Mouse (Mus musculus): ENCODE data around the gene Alpk3. TPM values are rescaled to one million over a fixed set of nuclear protein-coding genes. Genes with fewer than 3 reads are reported as not detected.

Gene Alpk3
- 0.34 and 0.44 TPM in 2 replicates for polyA plus RNA-seq (2015; fragmentation: Nextera tagmentation; extraction: Ambion mirVana)

- 25% methylated on average over 27 of the region's 27 CpGs for WGBS
- Histone ChIP-seq H3K4me1 (no peaks in the 10 kb centered on the region), H3K4me2 (no peak within 1 kb of the TSS), H3K36me3 (no peaks in the 10 kb centered on the region), H3K27me3 (no peaks in the 10 kb centered on the region; the same call in 1 of the 2 replicates), H3K9ac (no peak within 1 kb of the TSS), H3K27ac (no peak within 1 kb of the TSS), H3K9me3 (no peaks in the 10 kb centered on the region), H3K4me3 (no peak within 1 kb of the TSS)
- no peak for ATAC-seq (ENCODE audit: insufficient number of reproducible peaks, insufficient read depth, low FRiP score, low TSS enrichment, low read depth)
Observed at GRCm38 (mm10) chr7:81057471-81057870, at the start of gene Alpk3. TSS of gene Alpk3 (plus strand) at chr7:81057600.

- H3K9ac ChIP-seq = no peak overlapping the region
- no peaks in the 10 kb centered on the region for H3K27me3 ChIP-seq
- no peaks in the 10 kb centered on the region for H3K4me1 ChIP-seq
- peaks cover 33% of the 10 kb centered on the region for H3K36me3 ChIP-seq
- 89% methylated on average over 3 of the region's 3 CpGs for WGBS
- no peak overlapping the region for H3K4me3 ChIP-seq
- H3K9me3 ChIP-seq = no peaks in the 10 kb centered on the region
- no peak overlapping the region for H3K27ac ChIP-seq
- H3K4me2 ChIP-seq = no peak overlapping the region
- no peak for ATAC-seq (ENCODE audit: insufficient number of reproducible peaks, insufficient read depth, low FRiP score, low TSS enrichment, low read depth)
Observed at GRCm38 (mm10) chr7:81008285-81008684, 49.1 kb upstream of the Alpk3 start.

GRCm38 (mm10) chr7:81011576-81011975, 45.8 kb upstream of the Alpk3 start:
- Histone ChIP-seq H3K27ac (no peak overlapping the region), H3K36me3 (peaks cover 35% of the 10 kb centered on the region), H3K4me2 (no peak overlapping the region), H3K9ac (no peak overlapping the region), H3K9me3 (no peaks in the 10 kb centered on the region), H3K27me3 (no peaks in the 10 kb centered on the region), H3K4me1 (no peaks in the 10 kb centered on the region), H3K4me3 (no peak overlapping the region)
- no peak for ATAC-seq (ENCODE audit: insufficient number of reproducible peaks, insufficient read depth, low FRiP score, low TSS enrichment, low read depth)
- WGBS = 97% methylated on average over 3 of the region's 3 CpGs

GRCm38 (mm10) chr7:81020307-81020706, 37.1 kb upstream of the Alpk3 start:
- H3K27me3 ChIP-seq = no peaks in the 10 kb centered on the region
- 74% methylated on average over 11 of the region's 11 CpGs for whole genome bisulfite sequencing
- no peak overlapping the region for H3K27ac ChIP-seq
- H3K4me3 ChIP-seq = no peak overlapping the region
- H3K36me3 ChIP-seq = peaks cover 31% of the 10 kb centered on the region
- H3K9me3 ChIP-seq = no peaks in the 10 kb centered on the region
- H3K9ac ChIP-seq = no peak overlapping the region
- no peaks in the 10 kb centered on the region for H3K4me1 ChIP-seq
- ATAC-seq (ENCODE audit: insufficient number of reproducible peaks, insufficient read depth, low FRiP score, low TSS enrichment, low read depth) = no peak
- H3K4me2 ChIP-seq = no peak overlapping the region

GRCm38 (mm10) chr7:81022731-81023130, 34.7 kb upstream of the Alpk3 start:
- H3K27ac ChIP-seq = no peak overlapping the region
- H3K9me3 ChIP-seq = no peaks in the 10 kb centered on the region
- H3K4me2 ChIP-seq = no peak overlapping the region
- no peak overlapping the region for H3K4me3 ChIP-seq
- no peaks in the 10 kb centered on the region for H3K27me3 ChIP-seq
- ATAC-seq (ENCODE audit: insufficient number of reproducible peaks, insufficient read depth, low FRiP score, low TSS enrichment, low read depth) = no peak
- H3K9ac ChIP-seq = no peak overlapping the region
- no peaks in the 10 kb centered on the region for H3K4me1 ChIP-seq
- H3K36me3 ChIP-seq = peaks cover 54% of the 10 kb centered on the region

- WGBS = 63% methylated on average over 5 of the region's 5 CpGs
Observed at GRCm38 (mm10) chr7:81024118-81024517, 33.3 kb upstream of the Alpk3 start.

GRCm38 (mm10) chr7:81024651-81025050, 32.7 kb upstream of the Alpk3 start:
- peaks cover 64% of the 10 kb centered on the region for H3K36me3 ChIP-seq
- no peak for ATAC-seq (ENCODE audit: insufficient number of reproducible peaks, insufficient read depth, low FRiP score, low TSS enrichment, low read depth)

More at GRCm38 (mm10) chr7:81024118-81024517, 33.3 kb upstream of the Alpk3 start:
- H3K27me3 ChIP-seq = no peaks in the 10 kb centered on the region
- H3K4me2 ChIP-seq = no peak overlapping the region
- no peaks in the 10 kb centered on the region for H3K9me3 ChIP-seq
- no peak overlapping the region for H3K9ac ChIP-seq
- H3K4me1 ChIP-seq = no peaks in the 10 kb centered on the region
- no peak overlapping the region for H3K4me3 ChIP-seq
- ATAC-seq (ENCODE audit: insufficient number of reproducible peaks, insufficient read depth, low FRiP score, low TSS enrichment, low read depth) = no peak
- H3K36me3 ChIP-seq = peaks cover 59% of the 10 kb centered on the region
- H3K27ac ChIP-seq = no peak overlapping the region

GRCm38 (mm10) chr7:81025751-81026150, 31.6 kb upstream of the Alpk3 start:
- peaks cover 73% of the 10 kb centered on the region for H3K36me3 ChIP-seq
- H3K27me3 ChIP-seq = no peaks in the 10 kb centered on the region
- H3K9ac ChIP-seq = no peak overlapping the region
- H3K27ac ChIP-seq = no peak overlapping the region
- no peak overlapping the region for H3K4me3 ChIP-seq
- H3K4me1 ChIP-seq = no peaks in the 10 kb centered on the region
- no peak for ATAC-seq (ENCODE audit: insufficient number of reproducible peaks, insufficient read depth, low FRiP score, low TSS enrichment, low read depth)
- WGBS = 96% methylated on average over 2 of the region's 2 CpGs
- no peaks in the 10 kb centered on the region for H3K9me3 ChIP-seq
- H3K4me2 ChIP-seq = no peak overlapping the region

More at GRCm38 (mm10) chr7:81024651-81025050, 32.7 kb upstream of the Alpk3 start:
- Histone ChIP-seq H3K9me3 (no peaks in the 10 kb centered on the region), H3K27ac (no peak overlapping the region), H3K4me2 (no peak overlapping the region), H3K4me1 (no peaks in the 10 kb centered on the region), H3K4me3 (no peak overlapping the region), H3K27me3 (no peaks in the 10 kb centered on the region), H3K9ac (no peak overlapping the region)
- WGBS = 96% methylated on average over 9 of the region's 9 CpGs

GRCm38 (mm10) chr7:81039711-81040110, 17.7 kb upstream of the Alpk3 start:
- H3K4me3 ChIP-seq = no peak overlapping the region
- H3K27ac ChIP-seq = no peak overlapping the region
- no peak overlapping the region for H3K9ac ChIP-seq
- no peak for ATAC-seq (ENCODE audit: insufficient number of reproducible peaks, insufficient read depth, low FRiP score, low TSS enrichment, low read depth)
- WGBS = 72% methylated on average over 2 of the region's 2 CpGs
- H3K27me3 ChIP-seq = no peaks in the 10 kb centered on the region
- H3K4me1 ChIP-seq = no peaks in the 10 kb centered on the region
- no peak overlapping the region for H3K4me2 ChIP-seq
- H3K9me3 ChIP-seq = no peaks in the 10 kb centered on the region
- H3K36me3 ChIP-seq = peaks cover 85% of the 10 kb centered on the region

- no peak overlapping the region for H3K4me3 ChIP-seq
- H3K27ac ChIP-seq = no peak overlapping the region
- H3K36me3 ChIP-seq = peaks cover 59% of the 10 kb centered on the region
- no peak overlapping the region for H3K9ac ChIP-seq
- no peak for ATAC-seq (ENCODE audit: insufficient number of reproducible peaks, insufficient read depth, low FRiP score, low TSS enrichment, low read depth)
- H3K9me3 ChIP-seq = no peaks in the 10 kb centered on the region
- no peaks in the 10 kb centered on the region for H3K4me1 ChIP-seq
- 86% methylated on average over 5 of the region's 5 CpGs for WGBS
- no peaks in the 10 kb centered on the region for H3K27me3 ChIP-seq
- H3K4me2 ChIP-seq = no peak overlapping the region
Observed at GRCm38 (mm10) chr7:81043023-81043620, 14.3 kb upstream of the Alpk3 start.

GRCm38 (mm10) chr7:81047847-81048246, 9.6 kb upstream of the Alpk3 start:
- Histone ChIP-seq H3K4me2 (no peak overlapping the region), H3K4me1 (no peaks in the 10 kb centered on the region), H3K9me3 (no peaks in the 10 kb centered on the region), H3K27me3 (no peaks in the 10 kb centered on the region), H3K9ac (no peak overlapping the region), H3K36me3 (peaks cover 13% of the 10 kb centered on the region), H3K27ac (no peak overlapping the region), H3K4me3 (no peak overlapping the region)
- ATAC-seq (ENCODE audit: insufficient number of reproducible peaks, insufficient read depth, low FRiP score, low TSS enrichment, low read depth) = no peak
- WGBS = 91% methylated on average over 3 of the region's 3 CpGs

- Histone ChIP-seq H3K27ac (no peak overlapping the region), H3K4me1 (no peaks in the 10 kb centered on the region), H3K9me3 (no peaks in the 10 kb centered on the region), H3K27me3 (no peaks in the 10 kb centered on the region), H3K9ac (no peak overlapping the region), H3K4me2 (no peak overlapping the region), H3K4me3 (no peak overlapping the region), H3K36me3 (peaks cover 6% of the 10 kb centered on the region; the same call in 1 of the 2 replicates)
- no peak for ATAC-seq (ENCODE audit: insufficient number of reproducible peaks, insufficient read depth, low FRiP score, low TSS enrichment, low read depth)
- 83% methylated on average over 2 of the region's 2 CpGs for WGBS
Observed at GRCm38 (mm10) chr7:81048513-81048912, 8.9 kb upstream of the Alpk3 start.
